Mouse (Mus musculus) liver, embryonic 12.5 days (tissue): ENCODE results near the gene Mmadhc. TPM values are rescaled to one million over a fixed set of nuclear protein-coding genes. Genes with fewer than 3 reads are reported as not detected.

Experiments used
- ATAC-seq: fragments of 200-750 bp; cut with Nextera tagmentation; 2 replicates; pipeline ENCODE4 v1.8.0; 2017; ENCODE audit warnings: moderate number of reproducible peaks, mild to moderate bottlenecking, moderate library complexity
- H3K27ac ChIP-seq: fragments of 300-500 bp; sonication (generic); 2 replicates; pipeline ENCODE4 v1.5.1; 2016; ENCODE audit warnings: mild to moderate bottlenecking
- H3K27me3 ChIP-seq: fragments of 300-500 bp; sonication (generic); replicated peaks from 2 replicates; pipeline ENCODE4 v1.6.1; 2016; ENCODE audit warnings: mild to moderate bottlenecking, moderate library complexity
- H3K36me3 ChIP-seq: fragments of 300-500 bp; sonication (generic); 2 replicates; pipeline ENCODE4 v1.6.1; 2016; ENCODE audit warnings: mild to moderate bottlenecking, moderate library complexity
- H3K4me1 ChIP-seq: fragments of 300-500 bp; sonication (generic); 2 replicates; pipeline ENCODE4 v1.6.1; 2016
- H3K4me2 ChIP-seq: fragments of 300-500 bp; sonication (generic); 2 replicates; pipeline ENCODE4 v1.6.1; 2016; ENCODE audit warnings: mild to moderate bottlenecking, moderate library complexity
- H3K4me3 ChIP-seq: fragments of 300-500 bp; sonication (generic); 2 replicates; pipeline ENCODE4 v1.5.1; 2016; ENCODE audit warnings: mild to moderate bottlenecking, moderate library complexity
- H3K9ac ChIP-seq: fragments of 300-500 bp; sonication (generic); 2 replicates; pipeline ENCODE4 v1.6.1; 2016; ENCODE audit warnings: mild to moderate bottlenecking, moderate library complexity
- H3K9me3 ChIP-seq: fragments of 300-500 bp; sonication (generic); replicated peaks from 2 replicates; pipeline ENCODE4 v1.6.1; 2016; ENCODE audit warnings: mild to moderate bottlenecking, moderate library complexity
- WGBS: fragments of 180-500 bp; shearing (Covaris S2); methylation state at CpG from one replicate; pipeline ENCODE4 v1.1.7; 2016; ENCODE audit not compliant: insufficient replicate concordance; 5-methylcytosine and 5-hydroxymethylcytosine counted together
- polyA plus RNA-seq: library from polyadenylated mRNA; unstranded; fragments of >200 nt; fragmentation: Nextera tagmentation; extraction: Ambion mirVana; gene quantifications from 2 replicates; pipeline ENCODE4 v1.2.1, GENCODE M21; 2016

The Mmadhc gene
- polyA plus RNA-seq, 1 experiment from 2014 or later, result 109 TPM

DNA sequence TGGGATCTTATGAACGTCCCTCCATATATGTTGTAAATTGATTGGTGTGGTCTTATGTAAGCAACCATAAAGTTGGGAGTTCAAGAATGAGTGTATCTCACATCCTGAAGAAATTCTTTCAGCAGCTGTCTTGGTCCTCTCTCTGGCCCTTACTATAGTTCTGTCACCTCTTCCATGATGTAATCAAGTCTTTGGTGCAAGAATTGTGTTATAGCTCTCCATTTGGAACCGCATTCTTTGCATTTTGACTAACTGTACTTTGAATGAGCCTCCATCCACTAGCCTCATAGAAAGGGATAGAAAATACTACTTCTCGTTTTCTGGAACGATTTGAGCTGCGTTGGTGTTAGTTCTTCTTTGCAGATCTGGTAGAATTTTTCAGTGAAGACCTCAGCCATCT, 41.6 kb downstream of the Mmadhc start:
- H3K4me1 ChIP-seq, result no peaks in the 10 kb centered on the region
- WGBS, result 66% methylated on average over 5 of the region's 5 CpGs
- ATAC-seq, result no peak
- no peak overlapping the region for H3K27ac ChIP-seq
- no peaks in the 10 kb centered on the region for H3K27me3 ChIP-seq
- H3K36me3 ChIP-seq, result no peaks in the 10 kb centered on the region
- H3K9ac ChIP-seq, result no peak overlapping the region
- no peak overlapping the region for H3K4me3 ChIP-seq
- H3K4me2 ChIP-seq, result no peak overlapping the region
- H3K9me3 ChIP-seq, result no peaks in the 10 kb centered on the region

DNA sequence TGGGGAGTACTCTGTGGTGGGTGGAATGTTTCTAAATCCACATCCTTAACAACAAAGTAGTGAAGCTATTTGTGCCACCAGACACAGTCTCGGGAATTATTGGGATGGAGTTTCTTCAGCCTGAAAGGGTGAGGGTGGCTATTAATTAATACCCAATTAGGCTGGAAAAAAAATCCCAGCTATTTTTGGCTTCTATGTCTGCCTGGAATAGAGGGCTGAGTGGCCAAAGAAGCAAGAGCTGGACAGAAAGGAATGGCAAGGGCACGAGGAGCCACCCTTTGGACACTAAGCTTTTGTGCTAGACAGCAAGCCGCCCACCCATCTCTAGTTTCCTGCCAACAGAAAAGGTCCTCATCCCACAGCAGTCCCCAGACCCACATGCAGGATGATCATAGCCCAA, 48.0 kb downstream of the Mmadhc start:
- no peak overlapping the region for H3K9ac ChIP-seq
- no peak overlapping the region for H3K4me2 ChIP-seq
- ATAC-seq, result no peak
- H3K9me3 ChIP-seq, result no peaks in the 10 kb centered on the region
- H3K4me1 ChIP-seq, result no peaks in the 10 kb centered on the region
- no peaks in the 10 kb centered on the region for H3K27me3 ChIP-seq
- no peaks in the 10 kb centered on the region for H3K36me3 ChIP-seq
- no peak overlapping the region for H3K27ac ChIP-seq
- no peak overlapping the region for H3K4me3 ChIP-seq
- 56% methylated on average over 3 of the region's 3 CpGs for WGBS

DNA sequence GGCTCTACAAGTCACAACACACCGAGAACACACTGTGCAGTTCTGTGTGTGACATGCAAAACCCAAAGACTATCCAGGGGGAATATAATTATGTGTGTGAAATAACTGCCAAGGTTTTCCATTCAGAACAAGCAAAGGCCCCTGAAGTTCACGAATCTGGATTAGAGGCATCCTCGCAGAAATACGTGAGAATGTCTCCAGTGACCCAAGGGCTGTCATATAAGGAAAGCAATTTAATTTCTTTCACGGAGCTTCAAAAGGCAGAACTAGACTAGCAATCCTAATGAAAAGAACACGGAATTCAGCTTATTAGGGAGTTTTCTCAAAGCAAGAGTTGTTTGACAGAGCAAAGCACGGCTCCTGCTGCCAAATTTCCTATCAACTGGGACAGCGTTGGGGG, 63.1 kb downstream of the Mmadhc start:
- no peaks in the 10 kb centered on the region for H3K27me3 ChIP-seq
- H3K9ac ChIP-seq, result no peak overlapping the region
- no peaks in the 10 kb centered on the region for H3K36me3 ChIP-seq
- WGBS, result 67% methylated on average over 8 of the region's 8 CpGs
- H3K4me2 ChIP-seq, result no peak overlapping the region
- H3K27ac ChIP-seq, result no peak overlapping the region
- no peaks in the 10 kb centered on the region for H3K9me3 ChIP-seq
- H3K4me3 ChIP-seq, result no peak overlapping the region
- ATAC-seq, result no peak
- H3K4me1 ChIP-seq, result no peaks in the 10 kb centered on the region

Other genes with a start within 250 kb of the Mmadhc start
- gene Lypd6, start 230.4 kb downstream of the Mmadhc start, polyA plus RNA-seq, result 0.39 and 0.45 TPM in 2 replicates